Mouse (Mus musculus) neural tube, embryonic 12.5 days (tissue): ENCODE measurements around the gene Scd3. TPM values are rescaled to one million over a fixed set of nuclear protein-coding genes. Genes with fewer than 3 reads are reported as not detected.
A peak's percentile ranks its signal among the peaks of the same experiment; 100 is the strongest.
"Not testable (repeated sequence)": the region's sequence is repeated elsewhere in the genome, so short reads cannot be mapped to it uniquely, and the experiment has no call there.

ENCODE experiments used
- ATAC-seq: fragments of 200-750 bp; cut with Nextera tagmentation; 2 replicates; pipeline ENCODE4 v1.8.0; 2017; ENCODE audit warnings: low read depth, mild to moderate bottlenecking, moderate TSS enrichment, moderate library complexity; ENCODE audit not compliant: low FRiP score
- H3K27ac ChIP-seq: fragments of 300-500 bp; sonication (generic); 2 replicates; pipeline ENCODE4 v1.5.1; 2016
- H3K27me3 ChIP-seq: fragments of 300-500 bp; sonication (generic); replicated peaks from 2 replicates; pipeline ENCODE4 v1.6.1; 2016; ENCODE audit warnings: mild to moderate bottlenecking
- H3K36me3 ChIP-seq: fragments of 300-500 bp; sonication (generic); 2 replicates; pipeline ENCODE4 v1.6.1; 2016; ENCODE audit warnings: mild to moderate bottlenecking
- H3K4me1 ChIP-seq: fragments of 300-500 bp; sonication (generic); 2 replicates; pipeline ENCODE4 v1.6.1; 2016
- H3K4me2 ChIP-seq: fragments of 300-500 bp; sonication (generic); replicated peaks from 2 replicates; pipeline ENCODE4 v1.6.1; 2016; ENCODE audit warnings: mild to moderate bottlenecking
- H3K4me3 ChIP-seq: fragments of 300-500 bp; sonication (generic); 2 replicates; pipeline ENCODE4 v1.5.1; 2016
- H3K9ac ChIP-seq: fragments of 300-500 bp; sonication (generic); 2 replicates; pipeline ENCODE4 v1.6.1; 2016; ENCODE audit warnings: mild to moderate bottlenecking
- H3K9me3 ChIP-seq: fragments of 300-500 bp; sonication (generic); 2 replicates; pipeline ENCODE4 v1.6.1; 2016; ENCODE audit warnings: mild to moderate bottlenecking
- WGBS: fragments of 180-500 bp; shearing (Covaris S2); methylation state at CpG from one replicate; pipeline ENCODE4 v1.1.7; 2016; 5-methylcytosine and 5-hydroxymethylcytosine counted together
- polyA plus RNA-seq: library from polyadenylated mRNA; unstranded; fragments of >200 nt; fragmentation: Nextera tagmentation; extraction: Ambion mirVana; gene quantifications from 2 replicates; pipeline ENCODE4 v1.2.1, GENCODE M21; 2016

The Scd3 gene
- polyA plus RNA-seq, 1 experiment from 2014 or later, result 1.3 TPM

GRCm38 (mm10) chr19:44280755-44281154, 77.7 kb downstream of the Scd3 start:
- Histone ChIP-seq H3K4me2 (no peak overlapping the region), H3K36me3 (no peaks in the 10 kb centered on the region), H3K9ac (no peak overlapping the region), H3K27me3 (no peaks in the 10 kb centered on the region), H3K4me3 (no peak overlapping the region), H3K4me1 (peaks cover 37% of the 10 kb centered on the region), H3K9me3 (no peaks in the 10 kb centered on the region), H3K27ac (no peak overlapping the region)
- ATAC-seq, result no peak
- WGBS, result 5% methylated on average over 6 of the region's 6 CpGs

GRCm38 (mm10) chr19:44281825-44282447, 78.9 kb downstream of the Scd3 start:
- 67% methylated on average over 1 of the region's 1 CpGs for WGBS
- peaks cover 42% of the 10 kb centered on the region for H3K4me1 ChIP-seq

GRCm38 (mm10) chr19:44282534-44283156, 79.6 kb downstream of the Scd3 start:
- H3K36me3 ChIP-seq, result no peaks in the 10 kb centered on the region
- WGBS, result 29% methylated on average over 9 of the region's 9 CpGs
- peak overlapping the region; percentile 75; the same call in 1 of the 2 replicates for H3K27ac ChIP-seq
- peaks cover 42% of the 10 kb centered on the region for H3K4me1 ChIP-seq
- H3K9me3 ChIP-seq, result no peaks in the 10 kb centered on the region
- ATAC-seq, result no peak
- peak overlapping the region; percentile 32; the same call in 1 of the 2 replicates for H3K4me2 ChIP-seq
- H3K27me3 ChIP-seq, result no peaks in the 10 kb centered on the region
- no peak overlapping the region for H3K4me3 ChIP-seq
- no peak overlapping the region for H3K9ac ChIP-seq

More at GRCm38 (mm10) chr19:44281825-44282447, 78.9 kb downstream of the Scd3 start:
- not testable (repeated sequence) for H3K9me3 ChIP-seq, H3K27me3 ChIP-seq, H3K36me3 ChIP-seq, H3K4me3 ChIP-seq, H3K9ac ChIP-seq, ATAC-seq
- H3K4me2 ChIP-seq, result peak overlapping the region; percentile 32; the same call in 1 of the 2 replicates
- H3K27ac ChIP-seq, result peak overlapping the region; percentile 53; the same call in 1 of the 2 replicates

- no peaks in the 10 kb centered on the region for H3K36me3 ChIP-seq
- ATAC-seq, result peak; percentile 15
- 24% methylated on average over 15 of the region's 15 CpGs for WGBS
These were observed 80.3 kb downstream of the Scd3 start for GRCm38 (mm10) chr19:44283157-44284024.

GRCm38 (mm10) chr19:44284025-44284695, 81.1 kb downstream of the Scd3 start:
- peak overlapping the region; percentile 40 for H3K4me3 ChIP-seq
- no peaks in the 10 kb centered on the region for H3K27me3 ChIP-seq
- H3K9ac ChIP-seq, result peak overlapping the region; percentile 60
- ATAC-seq, result peak; percentile 99
- H3K27ac ChIP-seq, result peak overlapping the region; percentile 89
- under 1% methylated on average over 38 of the region's 38 CpGs for WGBS
- no peaks in the 10 kb centered on the region for H3K9me3 ChIP-seq
- H3K4me1 ChIP-seq, result peaks cover 42% of the 10 kb centered on the region
- no peaks in the 10 kb centered on the region for H3K36me3 ChIP-seq
- H3K4me2 ChIP-seq, result peak overlapping the region; percentile 84

More at GRCm38 (mm10) chr19:44283157-44284024, 80.3 kb downstream of the Scd3 start:
- Histone ChIP-seq H3K4me2 (peak overlapping the region; percentile 84), H3K9me3 (no peaks in the 10 kb centered on the region), H3K9ac (no peak overlapping the region), H3K27ac (peak overlapping the region; percentile 89), H3K4me1 (peaks cover 42% of the 10 kb centered on the region), H3K27me3 (no peaks in the 10 kb centered on the region), H3K4me3 (peak overlapping the region; percentile 40)

GRCm38 (mm10) chr19:44284723-44285122, 81.7 kb downstream of the Scd3 start:
- peak; percentile 51 for ATAC-seq
- H3K9me3 ChIP-seq, result no peaks in the 10 kb centered on the region
- H3K27ac ChIP-seq, result peak overlapping the region; percentile 89
- no peaks in the 10 kb centered on the region for H3K27me3 ChIP-seq
- H3K4me3 ChIP-seq, result peak overlapping the region; percentile 40
- H3K9ac ChIP-seq, result peak overlapping the region; percentile 60
- WGBS, result 2% methylated on average over 11 of the region's 11 CpGs
- peak overlapping the region; percentile 84 for H3K4me2 ChIP-seq
- H3K4me1 ChIP-seq, result peaks cover 42% of the 10 kb centered on the region
- H3K36me3 ChIP-seq, result no peaks in the 10 kb centered on the region

- no peak overlapping the region for H3K9ac ChIP-seq
- H3K27me3 ChIP-seq, result no peaks in the 10 kb centered on the region
- no peak for ATAC-seq
- no peak overlapping the region for H3K4me3 ChIP-seq
- peaks cover 37% of the 10 kb centered on the region for H3K4me1 ChIP-seq
- H3K9me3 ChIP-seq, result no peaks in the 10 kb centered on the region
- H3K4me2 ChIP-seq, result no peak overlapping the region
- WGBS, result 98% methylated on average over 8 of the region's 8 CpGs
- H3K27ac ChIP-seq, result no peak overlapping the region
- no peaks in the 10 kb centered on the region for H3K36me3 ChIP-seq
These were observed 82.5 kb downstream of the Scd3 start for GRCm38 (mm10) chr19:44285554-44285953.

GRCm38 (mm10) chr19:44286109-44286508, 83.0 kb downstream of the Scd3 start:
- WGBS, result 68% methylated on average over 2 of the region's 2 CpGs
- Histone ChIP-seq H3K36me3 (no peaks in the 10 kb centered on the region), H3K4me1 (peaks cover 31% of the 10 kb centered on the region), H3K4me3 (no peak overlapping the region), H3K27me3 (no peaks in the 10 kb centered on the region), H3K4me2 (no peak overlapping the region), H3K9me3 (no peaks in the 10 kb centered on the region), H3K27ac (no peak overlapping the region), H3K9ac (no peak overlapping the region)
- ATAC-seq, result no peak

- H3K9ac ChIP-seq, result no peak overlapping the region
- H3K36me3 ChIP-seq, result no peaks in the 10 kb centered on the region
- H3K4me3 ChIP-seq, result no peak overlapping the region
- ATAC-seq, result no peak
- no peaks in the 10 kb centered on the region for H3K27me3 ChIP-seq
- H3K9me3 ChIP-seq, result no peaks in the 10 kb centered on the region
- H3K27ac ChIP-seq, result no peak overlapping the region
- peaks cover 38% of the 10 kb centered on the region for H3K4me1 ChIP-seq
- H3K4me2 ChIP-seq, result no peak overlapping the region
- 84% methylated on average over 11 of the region's 11 CpGs for WGBS
These were observed 84.5 kb downstream of the Scd3 start for GRCm38 (mm10) chr19:44287415-44288110.

- H3K9me3 ChIP-seq, result no peaks in the 10 kb centered on the region
- H3K4me3 ChIP-seq, result no peak overlapping the region
- ATAC-seq, result no peak
- peak overlapping the region; percentile 79 for H3K27ac ChIP-seq
- H3K4me1 ChIP-seq, result peaks cover 35% of the 10 kb centered on the region
- H3K4me2 ChIP-seq, result peak overlapping the region; percentile 97
- no peaks in the 10 kb centered on the region for H3K27me3 ChIP-seq
- H3K36me3 ChIP-seq, result peaks cover 20% of the 10 kb centered on the region; the same call in 1 of the 2 replicates
- H3K9ac ChIP-seq, result no peak overlapping the region
- 67% methylated on average over 2 of the region's 2 CpGs for WGBS
These were observed 89.0 kb downstream of the Scd3 start for GRCm38 (mm10) chr19:44292083-44292482.

GRCm38 (mm10) chr19:44292483-44292882, 89.4 kb downstream of the Scd3 start:
- Histone ChIP-seq H3K36me3 (peaks cover 22% of the 10 kb centered on the region; the same call in 1 of the 2 replicates), H3K4me2 (peak overlapping the region; percentile 97), H3K4me3 (peak overlapping the region; percentile 71; the same call in 1 of the 2 replicates), H3K4me1 (peaks cover 39% of the 10 kb centered on the region), H3K9ac (peak overlapping the region; percentile 38), H3K27me3 (no peaks in the 10 kb centered on the region), H3K27ac (peak overlapping the region; percentile 79), H3K9me3 (no peaks in the 10 kb centered on the region)
- 36% methylated on average over 3 of the region's 3 CpGs for WGBS
- no peak for ATAC-seq
